Mouse (Mus musculus): ENCODE measurements around the gene Lrrc74b.

DNA sequence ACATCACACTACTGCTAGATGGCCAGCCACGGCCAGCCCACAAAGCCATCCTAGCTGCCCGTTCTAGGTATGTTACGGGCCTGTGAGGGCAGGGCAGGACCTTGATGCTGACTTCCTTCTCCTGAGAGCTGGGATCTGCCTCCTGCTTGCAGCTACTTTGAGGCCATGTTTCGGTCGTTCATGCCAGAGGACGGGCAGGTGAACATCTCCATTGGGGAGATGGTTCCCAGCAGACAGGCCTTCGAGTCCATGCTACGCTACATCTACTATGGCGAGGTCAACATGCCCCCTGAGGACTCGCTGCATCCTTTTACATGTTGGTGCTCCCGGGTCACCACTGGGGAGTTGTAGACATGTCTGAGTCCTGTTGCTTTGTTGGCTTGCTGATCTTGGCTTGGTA, 36.9 kb downstream of the Lrrc74b start:
- TF ChIP-seq CTCF (IDR thresholded peaks at IDR 0.05; ENCODE audit: borderline replicate concordance, insufficient read depth, low read depth, low read length) = no peak
- TF ChIP-seq POLR2A (IDR thresholded peaks at IDR 0.05; ENCODE audit: borderline replicate concordance, insufficient read depth, low read length) = no peak

Measured in cerebellum, adult 2 months (tissue).